Mouse (Mus musculus) hindbrain, embryonic 15.5 days (tissue): ENCODE data around the gene Akap13. TPM values are rescaled to one million over a fixed set of nuclear protein-coding genes. Genes with fewer than 3 reads are reported as not detected.

Source experiments
- ATAC-seq: fragments of 200-750 bp; cut with Nextera tagmentation; 2 replicates; pipeline ENCODE4 v1.8.0; 2017; ENCODE audit warnings: low read depth, moderate number of reproducible peaks, moderate TSS enrichment; ENCODE audit not compliant: low FRiP score
- H3K27ac ChIP-seq: fragments of 300-500 bp; sonication (generic); replicated peaks from 2 replicates; pipeline ENCODE4 v1.5.1; 2015; ENCODE audit warnings: mild to moderate bottlenecking, inconsistent platforms
- H3K27me3 ChIP-seq: fragments of 300-500 bp; sonication (generic); 2 replicates; pipeline ENCODE4 v1.6.1; 2015; ENCODE audit warnings: control low read depth, inconsistent platforms
- H3K36me3 ChIP-seq: fragments of 300-500 bp; sonication (generic); 2 replicates; pipeline ENCODE4 v1.6.1; 2015; ENCODE audit warnings: control low read depth, inconsistent platforms
- H3K4me1 ChIP-seq: fragments of 300-500 bp; sonication (generic); replicated peaks from 2 replicates; pipeline ENCODE4 v1.6.1; 2015; ENCODE audit warnings: control low read depth, inconsistent platforms
- H3K4me2 ChIP-seq: fragments of 300-500 bp; sonication (generic); 2 replicates; pipeline ENCODE4 v1.6.1; 2015; ENCODE audit warnings: moderate library complexity, mild to moderate bottlenecking, inconsistent platforms
- H3K4me3 ChIP-seq: fragments of 300-500 bp; sonication (generic); 2 replicates; pipeline ENCODE4 v1.5.1; 2015; ENCODE audit warnings: mild to moderate bottlenecking, inconsistent platforms
- H3K9ac ChIP-seq: fragments of 300-500 bp; sonication (generic); 2 replicates; pipeline ENCODE4 v1.6.1; 2015; ENCODE audit warnings: inconsistent platforms
- H3K9me3 ChIP-seq: fragments of 300-500 bp; sonication (generic); 2 replicates; pipeline ENCODE4 v1.6.1; 2016; ENCODE audit warnings: control low read depth, inconsistent platforms
- WGBS: fragments of 180-500 bp; shearing (Covaris S2); methylation state at CpG from one replicate; pipeline ENCODE4 v1.1.7; 2015; 5-methylcytosine and 5-hydroxymethylcytosine counted together
- polyA plus RNA-seq: library from polyadenylated mRNA; unstranded; fragments of >200 nt; fragmentation: Nextera tagmentation; extraction: Ambion mirVana; gene quantifications from 2 replicates; pipeline ENCODE4 v1.2.1, GENCODE M21; 2015

The Akap13 gene
- polyA plus RNA-seq, 1 experiment from 2014 or later = 15.3 TPM

DNA sequence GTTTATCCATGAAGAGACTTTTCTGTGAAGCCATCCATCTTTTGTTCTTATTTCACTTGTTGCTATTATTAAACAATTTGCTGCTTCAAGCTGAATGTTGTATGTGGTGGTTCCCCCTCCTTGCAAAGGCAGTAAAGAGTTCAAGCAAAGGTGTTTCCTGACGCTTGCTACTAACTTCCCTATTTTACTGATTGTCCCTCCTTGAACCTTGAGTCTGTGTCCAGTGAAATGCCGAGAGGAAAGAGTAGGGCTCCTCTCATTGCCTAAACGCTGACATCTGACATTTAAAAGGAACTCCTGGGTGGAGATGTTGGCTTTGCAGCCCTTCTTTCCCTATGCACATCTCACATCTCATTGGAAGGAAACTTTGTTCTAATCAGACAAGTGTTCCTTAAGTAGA, 183.4 kb downstream of the Akap13 start:
- H3K4me3 ChIP-seq = no peak overlapping the region
- no peak overlapping the region for H3K4me2 ChIP-seq
- peaks cover 15% of the 10 kb centered on the region for H3K4me1 ChIP-seq
- no peak overlapping the region for H3K9ac ChIP-seq
- no peak for ATAC-seq
- no peak overlapping the region for H3K27ac ChIP-seq
- no peaks in the 10 kb centered on the region for H3K36me3 ChIP-seq
- no peaks in the 10 kb centered on the region for H3K27me3 ChIP-seq
- H3K9me3 ChIP-seq = no peaks in the 10 kb centered on the region
- 58% methylated on average over 3 of the region's 3 CpGs for WGBS

DNA sequence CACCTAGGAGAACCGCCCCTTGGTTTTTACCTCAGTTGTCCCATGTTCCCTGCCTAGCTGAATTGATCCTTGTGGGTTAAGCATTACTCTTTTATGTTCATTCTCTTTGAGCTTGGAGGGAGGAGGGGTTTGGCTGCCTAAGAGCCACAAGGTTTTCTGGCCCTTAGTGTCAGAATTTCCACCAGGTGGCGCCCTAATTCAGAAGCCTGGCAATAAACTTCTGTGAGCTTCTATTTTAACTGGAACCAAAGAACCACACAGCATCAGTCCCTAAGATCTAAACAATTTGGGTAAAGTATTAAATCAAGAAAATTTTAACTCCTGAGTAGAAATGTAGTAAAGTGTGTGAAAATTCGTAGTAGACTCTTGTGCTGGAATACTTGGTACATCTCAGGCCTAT, 184.2 kb downstream of the Akap13 start:
- no peak overlapping the region for H3K4me2 ChIP-seq
- H3K4me1 ChIP-seq = peaks cover 15% of the 10 kb centered on the region
- no peak overlapping the region for H3K4me3 ChIP-seq
- no peaks in the 10 kb centered on the region for H3K27me3 ChIP-seq
- no peak for ATAC-seq
- no peaks in the 10 kb centered on the region for H3K9me3 ChIP-seq
- WGBS = 24% methylated on average over 3 of the region's 3 CpGs
- H3K27ac ChIP-seq = no peak overlapping the region
- H3K36me3 ChIP-seq = no peaks in the 10 kb centered on the region
- no peak overlapping the region for H3K9ac ChIP-seq

DNA sequence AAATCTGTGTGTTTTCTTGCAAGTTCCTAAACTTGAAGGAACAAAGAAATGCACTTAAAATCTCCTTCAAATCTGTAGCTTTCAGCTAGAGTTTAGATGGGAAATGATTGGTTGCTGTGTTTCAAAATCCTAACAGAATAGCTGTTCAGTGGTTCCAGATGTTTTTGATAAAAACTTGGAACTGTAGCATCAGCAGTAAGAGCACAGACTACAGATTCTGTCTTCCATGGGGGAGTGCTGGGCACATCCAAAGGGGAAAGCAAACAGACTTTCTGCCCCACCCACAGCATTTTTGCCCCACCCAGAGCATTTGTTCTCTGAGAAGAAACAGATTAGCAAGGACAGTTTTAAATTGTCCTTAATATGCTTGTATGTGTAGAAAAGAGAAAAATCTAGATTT, 184.7 kb downstream of the Akap13 start:
- H3K27ac ChIP-seq = no peak overlapping the region
- H3K4me2 ChIP-seq = no peak overlapping the region
- H3K36me3 ChIP-seq = no peaks in the 10 kb centered on the region
- H3K4me3 ChIP-seq = no peak overlapping the region
- H3K4me1 ChIP-seq = peaks cover 15% of the 10 kb centered on the region
- ATAC-seq = no peak
- H3K9ac ChIP-seq = no peak overlapping the region
- no peaks in the 10 kb centered on the region for H3K9me3 ChIP-seq
- H3K27me3 ChIP-seq = no peaks in the 10 kb centered on the region

GRCm38 (mm10) chr7:75640671-75641070, 185.3 kb downstream of the Akap13 start:
- H3K4me1 ChIP-seq = peaks cover 15% of the 10 kb centered on the region
- H3K4me3 ChIP-seq = no peak overlapping the region
- H3K4me2 ChIP-seq = no peak overlapping the region
- H3K9ac ChIP-seq = no peak overlapping the region
- 82% methylated on average over 2 of the region's 2 CpGs for WGBS
- no peaks in the 10 kb centered on the region for H3K27me3 ChIP-seq
- H3K36me3 ChIP-seq = no peaks in the 10 kb centered on the region
- H3K27ac ChIP-seq = no peak overlapping the region
- no peak for ATAC-seq
- no peaks in the 10 kb centered on the region for H3K9me3 ChIP-seq

DNA sequence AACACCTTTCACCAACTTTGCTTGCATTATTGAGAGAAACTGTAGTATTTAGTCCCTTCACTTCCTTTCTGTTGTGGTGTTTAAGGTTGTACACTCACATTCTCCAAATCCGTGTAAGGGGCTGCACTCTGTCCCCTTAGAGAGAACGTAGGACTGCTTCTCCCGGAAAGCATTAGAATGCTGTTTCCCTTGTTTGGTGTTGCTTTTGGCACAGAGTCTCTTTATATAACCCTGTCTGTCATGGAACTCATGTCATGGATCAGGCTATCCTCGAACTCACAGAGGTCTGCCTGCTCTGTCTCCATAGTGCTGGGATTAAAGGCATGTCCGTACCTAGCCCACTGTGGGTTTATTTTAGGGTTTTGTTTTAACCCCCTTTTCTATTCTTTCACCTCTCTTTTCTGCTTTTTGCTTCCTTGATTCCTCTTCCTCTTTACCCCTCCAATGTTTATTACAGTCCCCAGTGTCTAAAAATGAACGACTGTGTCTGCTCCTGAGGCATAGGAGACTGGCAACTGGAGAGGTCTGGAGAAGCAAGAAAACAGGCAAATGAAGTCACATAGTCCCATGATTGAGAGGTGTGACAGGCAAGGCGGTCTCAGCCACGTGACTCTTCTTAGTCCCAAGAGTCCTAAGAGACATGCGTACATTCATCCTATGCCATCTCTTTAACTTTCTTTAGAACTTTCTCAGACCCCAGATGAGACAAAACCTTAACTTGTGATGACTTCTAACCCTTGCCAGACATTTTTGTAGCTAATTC, 186.3 kb downstream of the Akap13 start:
- Histone ChIP-seq H3K4me3 (no peak overlapping the region), H3K4me1 (peaks cover 15% of the 10 kb centered on the region), H3K9ac (no peak overlapping the region), H3K4me2 (peak overlapping the region; percentile 71), H3K27me3 (no peaks in the 10 kb centered on the region), H3K9me3 (no peaks in the 10 kb centered on the region), H3K27ac (peak overlapping the region; percentile 71; the same call in 1 of the 2 replicates), H3K36me3 (no peaks in the 10 kb centered on the region)
- ATAC-seq = no peak
- WGBS = 50% methylated on average over 9 of the region's 9 CpGs

DNA sequence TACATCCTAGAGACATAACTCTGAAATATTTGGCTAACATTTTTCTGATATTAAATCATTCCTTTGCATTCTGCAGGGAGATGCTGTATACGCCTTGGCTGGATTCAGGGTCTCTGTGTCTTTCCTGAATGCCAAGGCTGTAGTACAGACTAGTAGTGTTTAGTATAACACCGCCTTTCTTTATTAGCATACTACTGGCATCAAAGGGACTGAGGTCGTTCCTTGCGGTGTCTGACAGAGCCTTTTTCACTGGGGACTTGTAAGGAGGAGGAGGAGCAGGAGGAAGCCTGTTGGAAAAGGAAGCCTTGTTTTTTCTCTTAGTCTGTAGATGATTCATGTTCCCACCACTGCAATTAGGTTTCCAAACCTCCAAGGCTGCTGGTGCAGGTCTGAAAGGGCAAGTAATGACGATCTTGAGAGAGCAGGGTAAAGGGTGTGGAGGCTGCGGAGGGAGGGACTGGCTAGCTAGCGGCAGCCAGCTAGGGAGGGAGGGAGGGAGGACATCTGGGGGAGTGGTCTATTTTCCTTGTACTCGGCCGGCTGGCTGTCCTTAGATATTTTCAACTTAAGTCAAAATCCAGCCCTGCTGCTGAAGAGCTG, 186.9 kb downstream of the Akap13 start:
- Histone ChIP-seq H3K27me3 (no peaks in the 10 kb centered on the region), H3K4me3 (peak overlapping the region; percentile 41), H3K9me3 (no peaks in the 10 kb centered on the region), H3K4me2 (peak overlapping the region; percentile 71), H3K9ac (peak overlapping the region; percentile 45), H3K36me3 (no peaks in the 10 kb centered on the region), H3K27ac (peak overlapping the region; percentile 71), H3K4me1 (peaks cover 15% of the 10 kb centered on the region)
- 3% methylated on average over 9 of the region's 9 CpGs for WGBS
- ATAC-seq = peak; percentile 88

- Histone ChIP-seq H3K9me3 (no peaks in the 10 kb centered on the region), H3K27ac (peak overlapping the region; percentile 71; the same call in 1 of the 2 replicates), H3K36me3 (no peaks in the 10 kb centered on the region), H3K4me3 (peak overlapping the region; percentile 41), H3K4me1 (peaks cover 15% of the 10 kb centered on the region), H3K4me2 (peak overlapping the region; percentile 71), H3K27me3 (no peaks in the 10 kb centered on the region), H3K9ac (peak overlapping the region; percentile 45; the same call in 1 of the 2 replicates)
- WGBS = 42% methylated on average over 16 of the region's 16 CpGs
- no peak; the same call in 1 of the 2 replicates for ATAC-seq
These were observed 187.7 kb downstream of the Akap13 start for GRCm38 (mm10) chr7:75642846-75643563.

- no peak overlapping the region for H3K9ac ChIP-seq
- no peaks in the 10 kb centered on the region for H3K9me3 ChIP-seq
- no peak for ATAC-seq
- no peaks in the 10 kb centered on the region for H3K36me3 ChIP-seq
- H3K27me3 ChIP-seq = no peaks in the 10 kb centered on the region
- H3K4me3 ChIP-seq = peak overlapping the region; percentile 21
- peaks cover 17% of the 10 kb centered on the region for H3K4me1 ChIP-seq
- peak overlapping the region; percentile 71 for H3K4me2 ChIP-seq
- WGBS = 51% methylated on average over 4 of the region's 4 CpGs
- H3K27ac ChIP-seq = no peak overlapping the region
These were observed 188.7 kb downstream of the Akap13 start for GRCm38 (mm10) chr7:75643986-75644385.

DNA sequence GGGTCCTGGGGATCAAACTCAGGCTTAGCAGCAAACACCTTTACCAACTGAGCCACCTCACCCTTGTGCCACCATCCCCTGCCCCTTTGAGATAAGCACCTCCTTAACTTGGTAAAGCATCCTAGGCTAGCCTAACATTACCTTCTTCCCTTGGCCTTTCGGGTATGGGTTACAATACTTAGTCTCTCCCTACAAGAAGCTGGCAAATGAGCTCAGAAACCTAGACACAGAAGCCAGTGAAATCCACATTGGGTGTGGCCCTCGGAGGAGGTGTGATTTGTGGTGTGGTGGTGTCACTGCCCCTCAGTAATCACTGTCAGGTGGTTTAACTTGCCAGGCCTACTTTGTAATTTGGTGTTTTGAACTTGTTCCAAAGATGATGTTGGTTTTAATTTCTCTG, 189.3 kb downstream of the Akap13 start:
- Histone ChIP-seq H3K4me2 (peak overlapping the region; percentile 71), H3K9me3 (no peaks in the 10 kb centered on the region), H3K27me3 (no peaks in the 10 kb centered on the region), H3K4me3 (0 out of 2 replicates have a peak overlapping the region, but pooled peaks have one; percentile 21), H3K36me3 (no peaks in the 10 kb centered on the region), H3K27ac (no peak overlapping the region), H3K9ac (no peak overlapping the region), H3K4me1 (peaks cover 17% of the 10 kb centered on the region)
- WGBS = 86% methylated on average over 2 of the region's 2 CpGs
- ATAC-seq = no peak

DNA sequence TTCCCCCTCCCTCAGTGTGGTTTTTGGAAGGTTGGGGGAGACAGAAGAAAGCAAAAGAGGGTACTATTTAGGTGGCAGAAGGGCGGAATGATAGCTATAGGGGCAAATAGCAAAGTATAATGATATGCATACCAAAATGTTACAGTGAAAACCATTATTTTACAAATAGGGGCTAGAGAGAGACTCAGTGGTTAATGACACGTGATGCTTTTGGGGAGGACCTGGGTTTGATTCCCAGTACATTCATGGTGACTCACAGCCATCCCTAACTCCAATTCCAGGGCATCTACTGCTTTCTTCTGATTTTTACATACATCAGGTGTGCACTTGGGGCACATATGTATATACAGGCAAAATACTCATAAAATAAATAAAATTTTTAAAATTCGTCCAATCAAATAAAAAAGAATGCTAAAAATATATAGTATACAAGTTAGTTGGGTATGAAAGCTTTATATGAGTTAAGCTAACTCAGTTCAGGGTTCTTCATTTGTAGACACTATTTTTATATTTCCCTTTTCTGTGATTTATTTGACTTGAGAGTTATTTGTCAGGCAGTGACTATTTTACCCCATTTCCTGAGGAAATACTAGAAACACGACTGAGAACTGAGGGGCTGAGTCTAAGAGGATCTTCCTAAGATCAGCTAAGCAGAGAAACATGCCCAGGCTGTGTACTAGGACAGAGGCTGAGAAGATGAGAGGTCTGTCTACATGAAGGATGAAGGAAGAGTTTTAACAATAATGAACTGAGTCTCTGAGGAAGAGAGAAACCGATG, 190.0 kb downstream of the Akap13 start:
- Histone ChIP-seq H3K9me3 (no peaks in the 10 kb centered on the region), H3K4me3 (no peak overlapping the region), H3K27ac (no peak overlapping the region), H3K27me3 (no peaks in the 10 kb centered on the region), H3K9ac (no peak overlapping the region), H3K36me3 (no peaks in the 10 kb centered on the region), H3K4me2 (peak overlapping the region; percentile 71; the same call in 1 of the 2 replicates), H3K4me1 (peaks cover 17% of the 10 kb centered on the region)
- WGBS = 81% methylated on average over 5 of the region's 5 CpGs
- no peak for ATAC-seq

DNA sequence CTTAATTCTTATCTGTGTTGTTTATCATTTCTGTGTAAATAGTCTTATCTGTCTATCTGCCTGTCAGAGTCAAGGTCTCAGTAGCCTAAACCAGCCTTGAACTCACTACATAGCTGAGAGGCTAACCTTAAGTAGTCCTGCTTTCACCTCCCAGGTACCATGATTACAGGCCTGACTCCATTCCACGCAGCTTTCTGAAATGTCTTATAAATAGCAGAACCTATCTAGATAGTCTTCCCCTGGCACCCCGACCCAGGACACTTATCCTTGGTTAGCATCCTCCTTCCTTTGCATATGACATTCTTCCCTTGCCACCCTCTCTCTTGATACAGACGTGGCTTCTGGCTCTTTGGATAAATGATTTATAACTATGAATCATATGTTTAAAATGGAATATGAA, 192.7 kb downstream of the Akap13 start:
- no peak for ATAC-seq
- no peaks in the 10 kb centered on the region for H3K36me3 ChIP-seq

More for the DNA sequence above, 192.7 kb downstream of the Akap13 start:
- no peaks in the 10 kb centered on the region for H3K9me3 ChIP-seq
- WGBS = 83% methylated on average over 3 of the region's 3 CpGs
- no peak overlapping the region for H3K4me3 ChIP-seq
- H3K9ac ChIP-seq = no peak overlapping the region
- peaks cover 6% of the 10 kb centered on the region; the same call in 1 of the 2 replicates for H3K4me1 ChIP-seq
- H3K27ac ChIP-seq = no peak overlapping the region
- no peaks in the 10 kb centered on the region for H3K27me3 ChIP-seq
- no peak overlapping the region for H3K4me2 ChIP-seq
